Mouse (Mus musculus) CD8-positive naive resting alpha-beta T cell, adult 57 days (primary cell): Measurements from ENCODE around the gene A630073D07Rik. TPM values are rescaled to one million over a fixed set of nuclear protein-coding genes. Genes with fewer than 3 reads are reported as not detected.

Source experiments
- total RNA-seq: library from RNA; stranded (reverse); gene quantifications from one replicate; pipeline ENCODE4 v1.2.4, GENCODE M21; 2023

Gene A630073D07Rik
- not detected for total RNA-seq

GRCm38 (mm10) chr6:132651426-132651825 lies at the start of gene A630073D07Rik:
Gene A630073D07Rik (minus strand): TSS chr6:132651526.

GRCm38 (mm10) chr6:132700907-132701306 lies 49.6 kb upstream of the A630073D07Rik start, which contains the start of gene Tas2r121:
Gene Tas2r121 (minus strand): TSS chr6:132701007.

GRCm38 (mm10) chr6:132656653-132657052 lies 5.3 kb upstream of the A630073D07Rik start, which contains the start of gene Tas2r120:
Gene Tas2r120 (plus strand): TSS chr6:132656953.

GRCm38 (mm10) chr6:132595613-132596012 lies 55.7 kb downstream of the A630073D07Rik start, which contains the start of gene Prp2:
Gene Prp2 (plus strand): TSS chr6:132595913.

Other genes starting within 250 kb of the A630073D07Rik start
- not detected for gene Prh1, start 81.7 kb downstream of the A630073D07Rik start, total RNA-seq
- not detected for gene Prp2, start 55.6 kb downstream of the A630073D07Rik start, total RNA-seq
- gene Tas2r120, start 5.4 kb upstream of the A630073D07Rik start, total RNA-seq = not detected
- not detected for gene Tas2r121, start 49.5 kb upstream of the A630073D07Rik start, total RNA-seq
- not detected for gene Tas2r122, start 60.4 kb upstream of the A630073D07Rik start, total RNA-seq
- not detected for gene Tas2r115, start 86.5 kb upstream of the A630073D07Rik start, total RNA-seq
- gene Tas2r124, start 103.2 kb upstream of the A630073D07Rik start, total RNA-seq = not detected
- not detected for gene Tas2r102, start 110.6 kb upstream of the A630073D07Rik start, total RNA-seq
- not detected for gene Tas2r136, start 126.6 kb upstream of the A630073D07Rik start, total RNA-seq
- gene Tas2r117, start 151.3 kb upstream of the A630073D07Rik start, total RNA-seq = not detected
- not detected for gene Tas2r123, start 195.6 kb upstream of the A630073D07Rik start, total RNA-seq
- gene Tas2r116, start 203.9 kb upstream of the A630073D07Rik start, total RNA-seq = not detected
- not detected for gene Tas2r110, start 216.5 kb upstream of the A630073D07Rik start, total RNA-seq
- gene Tas2r113, start 241.5 kb upstream of the A630073D07Rik start, total RNA-seq = not detected